Mouse (Mus musculus) megakaryocyte, embryonic 14.5 days (primary cell): ENCODE measurements around the gene Ehmt1. TPM values are rescaled to one million over a fixed set of nuclear protein-coding genes. Genes with fewer than 3 reads are reported as not detected.

Experiments
- H3K27me3 ChIP-seq: replicated peaks from 2 replicates; pipeline ENCODE3; 2012; ENCODE audit warnings: inconsistent platforms
- H3K36me3 ChIP-seq: replicated peaks from 2 replicates; pipeline ENCODE3; 2012; ENCODE audit warnings: low read length, inconsistent platforms, mixed read lengths
- H3K4me1 ChIP-seq: 2 replicates; pipeline ENCODE4 v1.6.1; 2012; ENCODE audit warnings: inconsistent platforms
- H3K4me3 ChIP-seq: replicated peaks from 2 replicates; pipeline ENCODE3; 2012; ENCODE audit warnings: moderate library complexity, mild to moderate bottlenecking, inconsistent platforms
- H3K9me3 ChIP-seq: 2 replicates; pipeline ENCODE4 v1.6.1; 2012; ENCODE audit warnings: inconsistent platforms
- FLI1 ChIP-seq: IDR thresholded peaks from 2 replicates; pipeline ENCODE4 v1.6.1; 2012; ENCODE audit warnings: low read length, inconsistent platforms, mixed read lengths
- GATA1 ChIP-seq: IDR thresholded peaks from 3 replicates; pipeline ENCODE4 v1.6.1; 2012; ENCODE audit warnings: mixed read lengths, low read length, inconsistent platforms, borderline replicate concordance
- polyA plus RNA-seq: library from polyadenylated mRNA; stranded (reverse); fragments of >175 nt; gene quantifications from 2 replicates; pipeline ENCODE4 v1.2.3, GENCODE M21; 2012; ENCODE audit warnings: low replicate concordance; ENCODE audit not compliant: insufficient read depth

Ehmt1 gene
- polyA plus RNA-seq, 1 experiment = 41.8 TPM

DNA sequence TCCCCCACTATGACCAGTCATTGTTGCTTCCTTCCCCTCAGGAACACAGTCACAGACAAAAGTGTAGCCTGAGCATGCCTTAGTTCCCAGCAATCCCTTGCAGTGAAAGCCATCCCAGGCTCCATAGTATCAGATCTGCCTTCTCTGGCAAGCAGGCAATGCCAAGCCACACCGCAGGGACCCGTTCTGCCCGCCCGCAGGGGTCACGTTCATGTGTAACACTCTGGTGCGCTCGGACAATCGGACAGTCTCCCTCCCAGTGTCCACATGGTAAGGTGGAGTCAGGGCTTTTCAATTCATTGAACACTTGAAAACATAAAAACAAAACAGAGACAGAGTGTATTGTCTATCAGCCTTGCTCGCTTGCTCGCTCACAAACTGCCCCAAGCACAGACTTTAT is 111.7 kb downstream of the Ehmt1 start:
- no peaks in the 10 kb centered on the region for H3K9me3 ChIP-seq
- no peak for TF ChIP-seq FLI1
- no peak for TF ChIP-seq GATA1
- peaks cover 91% of the 10 kb centered on the region for H3K36me3 ChIP-seq
- H3K4me3 ChIP-seq = no peak overlapping the region
- peaks cover 29% of the 10 kb centered on the region for H3K4me1 ChIP-seq
- no peaks in the 10 kb centered on the region for H3K27me3 ChIP-seq

DNA sequence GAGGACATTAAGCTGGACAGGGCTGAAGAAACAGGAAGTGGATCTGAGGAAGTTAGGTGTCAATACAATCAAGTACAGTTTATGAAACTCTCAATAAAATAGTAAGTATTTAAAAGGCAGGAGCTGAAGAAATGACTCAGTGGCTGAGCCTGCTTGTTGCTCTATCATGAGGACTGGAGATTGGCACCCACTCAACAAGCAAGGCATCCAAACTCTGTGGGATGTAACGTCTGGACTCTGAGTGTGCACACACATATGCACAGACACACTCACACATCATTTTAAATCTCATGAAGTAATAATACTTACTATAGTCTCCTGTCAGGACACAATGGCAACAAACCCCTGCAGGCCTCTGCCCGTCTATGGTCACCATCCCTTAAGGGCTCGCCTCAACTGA is 112.4 kb downstream of the Ehmt1 start:
- Histone ChIP-seq H3K27me3 (no peaks in the 10 kb centered on the region), H3K9me3 (no peaks in the 10 kb centered on the region), H3K4me3 (no peak overlapping the region), H3K4me1 (peaks cover 29% of the 10 kb centered on the region), H3K36me3 (peaks cover 91% of the 10 kb centered on the region)
- TF ChIP-seq GATA1 (no peak), FLI1 (no peak)

DNA sequence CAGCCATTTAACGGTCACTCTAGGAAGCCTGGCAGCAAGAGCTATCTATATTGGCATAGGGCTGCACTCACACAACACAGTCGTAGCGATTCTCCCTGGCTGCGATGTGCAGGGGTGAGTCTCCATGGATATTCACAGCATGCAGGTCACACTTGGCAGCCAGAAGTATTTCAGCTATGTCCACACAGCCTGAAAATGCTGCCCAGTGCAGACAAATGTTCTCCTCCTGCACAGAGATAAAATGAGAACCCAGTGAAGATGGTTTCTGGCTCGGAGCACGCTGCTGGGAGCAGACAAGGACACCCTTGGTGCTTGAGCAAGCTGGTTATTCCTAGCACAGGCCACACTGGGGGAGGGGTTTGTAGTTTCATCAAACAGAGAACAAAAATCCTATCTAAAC is 113.3 kb downstream of the Ehmt1 start:
- peaks cover 93% of the 10 kb centered on the region for H3K36me3 ChIP-seq
- H3K9me3 ChIP-seq = no peaks in the 10 kb centered on the region
- peaks cover 29% of the 10 kb centered on the region for H3K4me1 ChIP-seq
- no peak for TF ChIP-seq FLI1
- TF ChIP-seq GATA1 = no peak
- no peaks in the 10 kb centered on the region for H3K27me3 ChIP-seq
- no peak overlapping the region for H3K4me3 ChIP-seq

DNA sequence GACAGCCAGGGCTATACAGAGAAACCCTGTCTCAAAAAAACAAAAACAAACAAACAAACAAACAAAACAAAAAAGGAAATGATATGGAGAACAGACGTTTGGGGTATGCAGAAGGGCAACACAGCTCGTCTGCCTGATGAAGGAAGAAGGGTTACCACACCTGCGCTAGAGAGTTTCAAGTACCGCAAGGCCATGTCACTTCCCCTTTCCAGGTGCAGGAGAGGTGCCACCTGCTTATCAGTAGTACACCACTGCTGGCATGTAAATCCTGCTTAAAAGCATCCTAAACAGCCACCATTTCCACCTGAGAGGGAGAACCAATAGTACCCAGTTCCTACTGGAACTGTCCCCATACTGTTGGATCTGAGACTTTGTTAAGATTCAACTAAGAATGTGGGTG is 113.8 kb downstream of the Ehmt1 start:
- no peaks in the 10 kb centered on the region for H3K27me3 ChIP-seq
- H3K36me3 ChIP-seq = peaks cover 93% of the 10 kb centered on the region
- H3K4me1 ChIP-seq = peaks cover 27% of the 10 kb centered on the region
- H3K9me3 ChIP-seq = no peaks in the 10 kb centered on the region
- TF ChIP-seq GATA1 (no peak), FLI1 (no peak)
- H3K4me3 ChIP-seq = no peak overlapping the region

DNA sequence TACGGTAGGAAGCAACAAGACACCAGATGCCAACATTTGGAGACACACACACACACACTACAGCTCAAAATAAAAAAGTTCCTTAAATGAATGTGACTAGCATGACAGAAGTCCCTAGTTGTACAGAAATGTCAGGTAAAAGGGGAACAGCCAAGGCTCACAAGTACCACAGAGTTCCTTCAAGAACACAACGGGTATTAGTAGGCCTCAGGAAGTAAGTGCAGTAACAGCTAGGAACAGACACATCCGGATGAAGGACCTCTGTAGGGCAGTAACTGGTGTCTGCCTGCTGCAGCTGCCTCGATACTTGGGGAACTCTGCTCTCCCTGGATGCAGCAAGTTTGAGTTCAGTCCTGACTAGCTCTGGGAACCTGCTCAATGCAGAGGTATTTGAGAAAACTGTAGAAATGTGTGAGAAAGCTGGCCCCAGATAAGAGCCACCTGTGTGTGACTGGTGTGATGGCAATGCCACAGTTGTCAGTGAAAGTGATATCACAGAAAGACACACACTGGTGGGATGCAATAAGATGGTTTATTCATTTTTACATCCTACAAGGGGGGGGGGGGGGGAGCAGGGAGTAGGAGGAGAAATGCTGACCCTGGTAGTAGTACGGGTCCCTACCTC is 122.5 kb downstream of the Ehmt1 start:
- TF ChIP-seq FLI1 = no peak
- TF ChIP-seq GATA1 = no peak
- H3K4me1 ChIP-seq = peaks cover 30% of the 10 kb centered on the region
- no peaks in the 10 kb centered on the region for H3K27me3 ChIP-seq
- H3K9me3 ChIP-seq = no peaks in the 10 kb centered on the region
- H3K36me3 ChIP-seq = peaks cover 97% of the 10 kb centered on the region
- H3K4me3 ChIP-seq = peak overlapping the region; percentile 15

DNA sequence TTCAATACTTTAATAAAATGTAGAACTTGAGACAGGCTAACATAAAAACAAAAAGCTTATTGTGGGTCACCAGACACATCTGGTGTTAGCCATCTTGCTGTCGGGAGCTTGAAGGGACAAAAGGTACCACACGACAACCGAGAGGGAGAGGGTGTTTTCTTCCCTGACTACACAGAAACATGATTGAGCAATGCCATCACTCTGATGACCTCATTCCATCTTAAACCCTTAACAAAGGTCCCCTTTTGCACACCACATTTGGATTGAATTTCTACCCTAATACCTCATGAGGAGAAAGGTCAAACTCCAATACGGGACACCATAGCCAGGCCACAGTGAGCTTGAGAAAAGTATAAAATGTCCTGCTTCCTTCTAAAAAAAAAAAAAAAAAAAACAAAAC is 132.2 kb downstream of the Ehmt1 start:
- peaks cover 2% of the 10 kb centered on the region; the same call in 1 of the 2 replicates for H3K4me1 ChIP-seq
- peaks cover 2% of the 10 kb centered on the region for H3K27me3 ChIP-seq
- no peak overlapping the region for H3K4me3 ChIP-seq
- H3K36me3 ChIP-seq = peaks cover 25% of the 10 kb centered on the region
- TF ChIP-seq FLI1 = no peak
- TF ChIP-seq GATA1 = no peak
- peaks cover 12% of the 10 kb centered on the region for H3K9me3 ChIP-seq

DNA sequence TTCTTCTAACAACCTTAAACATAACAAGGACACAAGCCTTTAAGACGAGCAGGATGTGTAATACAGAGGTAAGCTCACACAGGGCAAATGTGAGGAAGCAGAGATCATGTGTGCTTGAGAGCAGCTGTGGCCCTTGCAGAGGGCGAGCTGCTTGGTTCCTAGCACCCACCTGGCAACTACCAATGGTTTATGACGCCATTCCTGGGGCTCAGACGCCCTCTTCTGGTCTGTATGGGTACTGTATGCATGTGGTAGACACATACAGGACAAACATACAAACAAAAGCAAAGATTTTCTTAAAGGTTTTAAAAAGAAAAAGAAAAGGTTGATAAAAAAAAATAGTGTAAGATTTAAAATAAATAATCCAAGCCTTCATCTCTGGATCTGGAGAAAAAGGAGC is 138.2 kb downstream of the Ehmt1 start:
- TF ChIP-seq GATA1 (no peak), FLI1 (no peak)
- H3K27me3 ChIP-seq = peaks cover 23% of the 10 kb centered on the region

DNA sequence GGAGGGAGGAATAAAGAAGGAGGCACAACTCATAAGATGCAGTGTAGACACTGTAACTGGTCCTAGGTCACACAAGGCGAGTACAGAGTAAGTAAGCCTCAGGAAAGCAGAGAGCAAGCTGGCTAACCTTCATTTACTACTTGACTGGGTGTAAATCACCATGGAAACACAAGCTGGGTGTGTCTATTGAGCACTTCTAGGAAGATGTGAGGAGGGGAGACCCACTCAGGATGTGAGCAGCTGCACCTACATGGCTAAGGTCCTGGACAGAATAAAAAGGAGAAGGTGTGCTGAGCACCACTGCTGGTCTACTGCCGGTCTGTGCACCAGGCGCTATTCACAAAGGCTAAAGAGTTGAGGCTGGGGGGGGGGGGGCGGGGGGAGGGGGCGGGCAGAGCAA is 142.6 kb downstream of the Ehmt1 start:
- Histone ChIP-seq H3K4me3 (no peak overlapping the region), H3K36me3 (no peaks in the 10 kb centered on the region), H3K9me3 (peaks cover 26% of the 10 kb centered on the region), H3K27me3 (peaks cover 41% of the 10 kb centered on the region), H3K4me1 (peaks cover 16% of the 10 kb centered on the region; the same call in 1 of the 2 replicates)
- TF ChIP-seq FLI1 (no peak), GATA1 (no peak)

More for the DNA sequence above, 138.2 kb downstream of the Ehmt1 start:
- Histone ChIP-seq H3K4me3 (no peak overlapping the region), H3K36me3 (no peaks in the 10 kb centered on the region), H3K4me1 (peaks cover 12% of the 10 kb centered on the region; the same call in 1 of the 2 replicates), H3K9me3 (peaks cover 41% of the 10 kb centered on the region)

DNA sequence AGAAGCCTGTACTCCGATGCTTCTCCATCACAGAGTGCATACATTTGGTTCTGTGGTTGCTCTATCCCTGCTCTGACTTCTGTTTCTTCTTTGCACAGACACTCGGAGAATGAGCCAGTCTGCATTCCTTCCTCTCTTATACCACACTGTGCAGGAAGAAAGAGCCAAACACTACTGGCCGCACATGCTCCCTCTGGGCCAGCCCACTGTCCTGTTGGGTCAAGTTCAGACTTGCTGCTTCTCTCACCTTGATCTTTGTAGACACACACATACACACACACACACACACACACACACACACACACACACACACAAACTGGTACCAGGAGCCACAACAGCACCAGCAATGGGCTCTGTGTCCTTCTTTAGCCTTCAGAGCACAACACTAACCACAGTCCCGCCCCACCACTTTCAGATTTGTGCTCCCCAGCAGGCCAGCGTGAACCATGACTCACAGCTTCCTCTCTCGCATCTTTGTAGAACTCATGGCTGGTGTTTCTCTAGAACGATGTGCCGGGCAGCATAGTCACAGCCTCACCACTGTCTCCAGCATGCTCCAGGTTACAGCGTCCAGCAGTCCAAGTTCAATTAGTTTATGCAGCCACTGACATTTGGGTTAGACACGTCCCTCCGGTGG is 143.3 kb downstream of the Ehmt1 start:
- H3K4me1 ChIP-seq = peaks cover 16% of the 10 kb centered on the region; the same call in 1 of the 2 replicates
- peaks cover 21% of the 10 kb centered on the region for H3K9me3 ChIP-seq
- H3K27me3 ChIP-seq = peaks cover 42% of the 10 kb centered on the region
- H3K36me3 ChIP-seq = no peaks in the 10 kb centered on the region
- TF ChIP-seq FLI1 (no peak), GATA1 (no peak)
- peak overlapping the region; percentile 2 for H3K4me3 ChIP-seq

DNA sequence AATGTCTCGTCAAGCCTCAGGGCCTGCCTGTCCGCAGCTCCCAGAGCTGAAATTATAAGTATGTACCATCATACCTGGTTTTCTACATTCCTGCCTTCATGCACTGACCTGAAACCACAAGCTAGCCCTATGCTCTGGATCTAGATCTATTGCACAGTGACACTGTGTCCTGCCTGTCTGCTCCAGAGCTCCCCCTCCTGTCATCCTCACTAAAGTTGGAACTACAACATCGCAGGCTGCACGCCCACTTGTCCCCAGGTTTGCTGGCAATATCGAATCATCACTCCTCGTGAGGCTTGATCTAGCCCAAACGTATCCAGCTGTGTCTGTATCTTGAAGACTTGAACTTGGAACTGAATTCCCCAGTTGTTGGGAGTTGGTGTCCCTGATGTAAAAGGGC is 144.6 kb downstream of the Ehmt1 start:
- peaks cover 44% of the 10 kb centered on the region for H3K27me3 ChIP-seq
- peaks cover 16% of the 10 kb centered on the region; the same call in 1 of the 2 replicates for H3K4me1 ChIP-seq
- TF ChIP-seq GATA1 = no peak
- TF ChIP-seq FLI1 = no peak
- no peak overlapping the region for H3K4me3 ChIP-seq
- H3K9me3 ChIP-seq = peaks cover 11% of the 10 kb centered on the region
- H3K36me3 ChIP-seq = no peaks in the 10 kb centered on the region

DNA sequence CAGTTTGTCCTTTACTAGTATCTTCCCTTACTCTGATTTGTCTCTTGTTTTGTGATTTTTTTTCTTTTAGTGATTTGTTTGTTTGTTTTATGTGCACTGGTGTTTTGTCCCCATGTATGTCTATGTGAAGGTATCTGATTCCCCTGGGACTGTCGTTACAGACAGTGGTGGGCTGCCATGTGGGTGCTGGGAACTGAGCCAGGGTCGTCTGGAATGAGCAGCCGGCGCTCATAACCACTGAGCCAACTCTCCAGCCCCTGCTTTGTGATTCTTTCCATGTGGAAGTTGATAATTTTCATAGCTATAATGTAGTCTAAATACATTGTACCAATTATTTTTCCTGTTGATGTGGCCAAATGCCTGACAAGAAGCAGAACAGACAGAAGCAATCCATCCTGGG is 148.6 kb downstream of the Ehmt1 start:
- H3K27me3 ChIP-seq = peaks cover 45% of the 10 kb centered on the region
- H3K4me3 ChIP-seq = no peak overlapping the region
- peaks cover 3% of the 10 kb centered on the region; the same call in 1 of the 2 replicates for H3K4me1 ChIP-seq
- H3K9me3 ChIP-seq = no peaks in the 10 kb centered on the region
- H3K36me3 ChIP-seq = no peaks in the 10 kb centered on the region
- TF ChIP-seq FLI1 (no peak), GATA1 (no peak)
